Mouse (Mus musculus) granulocyte monocyte progenitor cell, adult 5-6 weeks (primary cell): Measurements from ENCODE around the gene Gm4907. TPM values are rescaled to one million over a fixed set of nuclear protein-coding genes. Genes with fewer than 3 reads are reported as not detected.
"Not testable (repeated sequence)": the region's sequence is repeated elsewhere in the genome, so short reads cannot be mapped to it uniquely, and the experiment has no call there.

ENCODE experiments used
- ATAC-seq: replicated peaks from 2 replicates; pipeline ENCODE4 v1.8.0; 2016; ENCODE audit warnings: mild to moderate bottlenecking, moderate TSS enrichment, inconsistent platforms; ENCODE audit not compliant: poor library complexity, severe bottlenecking
- total RNA-seq, 2 experiments: library from RNA; stranded (forward) in 1 of 2; stranded (reverse) in 1 of 2; fragments of 200-712, 200-1000 nt in 1 of 2; fragments of >200 nt in 1 of 2; fragmentation: Nextera tagmentation in 1 of 2; gene quantifications; 2 replicates each; pipeline ENCODE4 v1.2.3; 2014 to 2017

Gene Gm4907
- not detected in 2 replicates for total RNA-seq (2014; fragmentation: Nextera tagmentation)
- not detected in 2 replicates for total RNA-seq (2017)

- not testable (repeated sequence) for ATAC-seq
Observed at GRCm38 (mm10) chrX:23882253-23882652, at the start of gene Gm4907. Gm4907 (plus strand) TSS chrX:23882553.

GRCm38 (mm10) chrX:23833784-23834183, 48.6 kb upstream of the Gm4907 start:
- ATAC-seq: not testable (repeated sequence)

- no peak for ATAC-seq
Observed at GRCm38 (mm10) chrX:23840921-23841320, 41.4 kb upstream of the Gm4907 start.

GRCm38 (mm10) chrX:23954161-23954560, 71.8 kb downstream of the Gm4907 start:
- ATAC-seq: no peak

Other genes with a start within 250 kb of the Gm4907 start
- 6.4 and 6.7 TPM in 2 replicates for gene Wdr44, start 189.5 kb upstream of the Gm4907 start, total RNA-seq (2014; fragmentation: Nextera tagmentation)
- gene Wdr44, start 189.5 kb upstream of the Gm4907 start, total RNA-seq (2017): 7.8 and 12.7 TPM in 2 replicates
- not detected in 2 replicates for gene Gm4985, start 76.4 kb downstream of the Gm4907 start, total RNA-seq (2014; fragmentation: Nextera tagmentation)
- not detected in 2 replicates for gene Gm4985, start 76.4 kb downstream of the Gm4907 start, total RNA-seq (2017)